In genomic region chr1:69634259-69634658, GRCm38 (mm10) we compare ENCODE assay signal across 33 mouse cellular contexts.
"Had no signal": no experiment of that assay in that cellular context is flagged by ENCODE, and none has a peak within 500 bp of the region (broad histone marks: within the 10 kb centered on the region; RNA-seq: fewer than 3 reads in every experiment).

No protein-coding gene starts in this region.

- H3K27ac ChIP-seq: heart, embryonic 10.5 days; heart, embryonic 13.5 days; heart, embryonic 15.5 days; hindbrain, embryonic 10.5 days; hindbrain, embryonic 12.5 days; hindbrain, embryonic 13.5 days; hindbrain, embryonic 14.5 days; hindbrain, embryonic 15.5 days; hindbrain, postnatal 0 days; intestine, embryonic 15.5 days; kidney, embryonic 15.5 days; kidney, postnatal 0 days; layer of hippocampus, adult 2 months had no signal

- DNase-seq: heart, postnatal 10 days; heart, postnatal 14 days; heart, postnatal 36 days; heart, postnatal 4 days; kidney, adult 11 months; kidney, adult 18-20 months; kidney, adult 2 months; kidney, adult 8-10 months; kidney, adult 9 months; kidney, postnatal 14 days; kidney, postnatal 25 days; kidney, postnatal 36 days; kidney, postnatal 4 days; layer of hippocampus, adult 9-11 months; layer of hippocampus, postnatal 36 days had no signal

- H3K4me2 ChIP-seq: heart, embryonic 11.5 days; heart, embryonic 12.5 days; heart, embryonic 13.5 days; heart, embryonic 15.5 days; hindbrain, embryonic 12.5 days; hindbrain, embryonic 13.5 days; hindbrain, embryonic 14.5 days; hindbrain, embryonic 15.5 days; intestine, embryonic 15.5 days; kidney, embryonic 15.5 days had no signal

- H3K4me3 ChIP-seq: heart, embryonic 10.5 days; heart, embryonic 12.5 days; heart, embryonic 13.5 days; heart, embryonic 15.5 days; hindbrain, embryonic 10.5 days; hindbrain, embryonic 12.5 days; hindbrain, embryonic 13.5 days; hindbrain, embryonic 15.5 days; intestine, embryonic 15.5 days; kidney, embryonic 15.5 days; layer of hippocampus, adult 2 months had no signal

- H3K4me1 ChIP-seq: heart, embryonic 10.5 days; heart, embryonic 13.5 days; heart, embryonic 15.5 days; hindbrain, embryonic 10.5 days; hindbrain, embryonic 12.5 days; hindbrain, embryonic 13.5 days; hindbrain, embryonic 15.5 days; intestine, embryonic 15.5 days; kidney, embryonic 15.5 days had no signal

- ATAC-seq: hindbrain, embryonic 16.5 days; hindbrain, postnatal 0 days; intestine, embryonic 15.5 days; intestine, embryonic 16.5 days; intestine, postnatal 0 days had no signal

- H3K9ac ChIP-seq: heart, embryonic 12.5 days; heart, embryonic 13.5 days; heart, embryonic 15.5 days; hindbrain, embryonic 12.5 days; hindbrain, embryonic 13.5 days; hindbrain, embryonic 14.5 days; hindbrain, embryonic 15.5 days; intestine, embryonic 15.5 days; kidney, embryonic 15.5 days had no signal

- H3K27me3 ChIP-seq: heart, embryonic 12.5 days; heart, embryonic 13.5 days; heart, embryonic 15.5 days; hindbrain, embryonic 12.5 days; hindbrain, embryonic 13.5 days; hindbrain, embryonic 15.5 days; intestine, embryonic 15.5 days; kidney, embryonic 15.5 days had no signal

- H3K9me3 ChIP-seq: heart, embryonic 10.5 days; heart, embryonic 12.5 days; heart, embryonic 13.5 days; heart, embryonic 15.5 days; hindbrain, embryonic 10.5 days; hindbrain, embryonic 12.5 days; hindbrain, embryonic 13.5 days; hindbrain, embryonic 15.5 days; intestine, embryonic 15.5 days; kidney, embryonic 15.5 days had no signal

- H3K36me3 ChIP-seq: heart, embryonic 10.5 days; heart, embryonic 12.5 days; heart, embryonic 13.5 days; heart, embryonic 15.5 days; hindbrain, embryonic 10.5 days; hindbrain, embryonic 12.5 days; hindbrain, embryonic 13.5 days; hindbrain, embryonic 15.5 days; intestine, embryonic 15.5 days; kidney, embryonic 15.5 days had no signal
